Mouse (Mus musculus) heart, postnatal 0 days (tissue): ENCODE data around the gene Map1s. TPM values are rescaled to one million over a fixed set of nuclear protein-coding genes. Genes with fewer than 3 reads are reported as not detected.
"Not testable (repeated sequence)": the region's sequence is repeated elsewhere in the genome, so short reads cannot be mapped to it uniquely, and the experiment has no call there.

ENCODE experiments used
- ATAC-seq: fragments of 200-750 bp; cut with Nextera tagmentation; 2 replicates; pipeline ENCODE4 v1.8.0; 2017; ENCODE audit warnings: low read depth, moderate number of reproducible peaks, moderate library complexity; ENCODE audit not compliant: insufficient read depth
- DNase-seq: peaks from one replicate; pipeline ENCODE4 v3.0.0-alpha.2; 2016; ENCODE audit warnings: low spot score
- H3K27ac ChIP-seq: fragments of 300-500 bp; sonication (generic); 2 replicates; pipeline ENCODE4 v1.5.1; 2014; ENCODE audit warnings: low read depth, mild to moderate bottlenecking
- H3K27me3 ChIP-seq: fragments of 300-500 bp; sonication (generic); 2 replicates; pipeline ENCODE4 v1.6.1; 2014; ENCODE audit warnings: low read length, mixed read lengths; ENCODE audit not compliant: control insufficient read depth, insufficient read depth
- H3K36me3 ChIP-seq: fragments of 300-500 bp; sonication (generic); replicated peaks from 2 replicates; pipeline ENCODE4 v1.6.1; 2014; ENCODE audit warnings: low read length, mixed read lengths; ENCODE audit not compliant: control insufficient read depth, insufficient read depth
- H3K4me1 ChIP-seq: fragments of 300-500 bp; sonication (generic); 2 replicates; pipeline ENCODE4 v1.6.1; 2014; ENCODE audit warnings: antibody characterized with exemption; ENCODE audit not compliant: control insufficient read depth, insufficient read depth
- H3K4me2 ChIP-seq: fragments of 300-500 bp; sonication (generic); 2 replicates; pipeline ENCODE4 v1.6.1; 2014; ENCODE audit warnings: low read depth, mild to moderate bottlenecking, low read length, moderate library complexity
- H3K4me3 ChIP-seq: fragments of 300-500 bp; sonication (generic); 2 replicates; pipeline ENCODE4 v1.5.1; 2014; ENCODE audit warnings: low read depth, low read length
- H3K9ac ChIP-seq: fragments of 300-500 bp; sonication (generic); replicated peaks from 2 replicates; pipeline ENCODE4 v1.6.1; 2014; ENCODE audit warnings: low read depth, low read length, mixed read lengths
- H3K9me3 ChIP-seq: fragments of 300-500 bp; sonication (generic); replicated peaks from 2 replicates; pipeline ENCODE4 v1.6.1; 2016; ENCODE audit warnings: low read length; ENCODE audit not compliant: control insufficient read depth
- CTCF ChIP-seq: IDR thresholded peaks from 2 replicates; pipeline ENCODE4 v1.5.1; 2016; ENCODE audit warnings: antibody characterized with exemption, control low read depth, low read depth
- EP300 ChIP-seq: IDR thresholded peaks from 2 replicates; pipeline ENCODE4 v1.6.1; 2016; ENCODE audit warnings: antibody characterized with exemption, low read depth
- WGBS: fragments of 180-500 bp; shearing (Covaris S2); extraction: QIAGEN DNeasy Blood & Tissue Kit; methylation state at CpG from one replicate; pipeline ENCODE4 v1.1.7; 2014; 5-methylcytosine and 5-hydroxymethylcytosine counted together
- polyA plus RNA-seq: library from polyadenylated mRNA; unstranded; fragments of >200 nt; fragmentation: Nextera tagmentation; extraction: Ambion mirVana; gene quantifications from 2 replicates; pipeline ENCODE4 v1.2.1, GENCODE M21; 2015
- total RNA-seq: library from RNA; depleted of rRNA; stranded (reverse); fragments of >200 nt; gene quantifications from 2 replicates; pipeline ENCODE4 v1.2.3, GENCODE M21; 2014; ENCODE audit warnings: low replicate concordance

Gene Map1s
- total and polyA plus RNA-seq, 2 experiments from 2014 or later, result 24.9 to 32.6 TPM

- peaks cover 30% of the 10 kb centered on the region for H3K27me3 ChIP-seq
- H3K4me1 ChIP-seq, result peaks cover 6% of the 10 kb centered on the region
- 87% methylated on average over 8 of the region's 8 CpGs for WGBS
- no peak overlapping the region for H3K9ac ChIP-seq
- H3K27ac ChIP-seq, result no peak overlapping the region
- no peak overlapping the region for H3K4me2 ChIP-seq
- no peak overlapping the region for H3K4me3 ChIP-seq
- H3K36me3 ChIP-seq, result peaks cover 21% of the 10 kb centered on the region
- TF ChIP-seq CTCF, result no peak
- no peak for TF ChIP-seq EP300
- H3K9me3 ChIP-seq, result no peaks in the 10 kb centered on the region
- no peak for DNase-seq
- ATAC-seq, result no peak
These were observed 10.8 kb upstream of the Map1s start for GRCm38 (mm10) chr8:70894771-70895545.

GRCm38 (mm10) chr8:70895571-70896259 is 10.0 kb upstream of the Map1s start:
- ATAC-seq, H3K4me1 ChIP-seq, H3K9me3 ChIP-seq, DNase-seq, H3K27ac ChIP-seq: not testable (repeated sequence)
- Histone ChIP-seq H3K9ac (peak overlapping the region; percentile 93; the same call in 1 of the 2 replicates), H3K4me3 (peak overlapping the region; percentile 95; the same call in 1 of the 2 replicates), H3K36me3 (peaks cover 21% of the 10 kb centered on the region), H3K27me3 (peaks cover 28% of the 10 kb centered on the region), H3K4me2 (peak overlapping the region; percentile 86)
- 86% methylated on average over 22 of the region's 24 CpGs for WGBS

- peaks cover 20% of the 10 kb centered on the region for H3K27me3 ChIP-seq
- H3K36me3 ChIP-seq, result peaks cover 21% of the 10 kb centered on the region
- H3K4me3 ChIP-seq, result peak overlapping the region; percentile 95
- no peaks in the 10 kb centered on the region for H3K9me3 ChIP-seq
- DNase-seq (no peak), ATAC-seq (no peak)
- peak overlapping the region; percentile 93 for H3K9ac ChIP-seq
- no peak for TF ChIP-seq CTCF
- no peak for TF ChIP-seq EP300
- H3K4me2 ChIP-seq, result peak overlapping the region; percentile 86
- peaks cover 6% of the 10 kb centered on the region for H3K4me1 ChIP-seq
- peak overlapping the region; percentile 80 for H3K27ac ChIP-seq
- 3% methylated on average over 25 of the region's 25 CpGs for WGBS
These were observed 9.3 kb upstream of the Map1s start for GRCm38 (mm10) chr8:70896316-70897020.

- Histone ChIP-seq H3K27ac (peak within 1 kb of the TSS; percentile 80), H3K4me2 (peak within 1 kb of the TSS; percentile 86), H3K4me1 (peaks cover 6% of the 10 kb centered on the region), H3K4me3 (peak within 1 kb of the TSS; percentile 95), H3K9me3 (no peaks in the 10 kb centered on the region), H3K27me3 (peaks cover 13% of the 10 kb centered on the region), H3K9ac (peak within 1 kb of the TSS; percentile 93), H3K36me3 (peaks cover 21% of the 10 kb centered on the region)
- TF ChIP-seq CTCF, result no peak
- TF ChIP-seq EP300, result no peak
- peak; percentile 98 for ATAC-seq
- DNase-seq, result peak; percentile 100
- 0% methylated on average over 60 of the region's 60 CpGs for WGBS
These were observed 8.6 kb upstream of the Map1s start, which contains the start of gene Rpl18a for GRCm38 (mm10) chr8:70897021-70897680. TSS of gene Rpl18a (minus strand) at chr8:70897412.
